Mouse (Mus musculus): ENCODE results near the gene Mip. TPM values are rescaled to one million over a fixed set of nuclear protein-coding genes. Genes with fewer than 3 reads are reported as not detected.
"Not testable (repeated sequence)": the region's sequence is repeated elsewhere in the genome, so short reads cannot be mapped to it uniquely, and the experiment has no call there.

Gene Mip
- total RNA-seq (2022): not detected

GRCm38 (mm10) chr10:128225538-128225937 is at the start of gene Mip:
TSS of gene Mip (plus strand) at chr10:128225838.
- DNase-seq: no peak

GRCm38 (mm10) chr10:128175996-128176755 is 49.5 kb upstream of the Mip start:
- DNase-seq: peak; percentile 44

GRCm38 (mm10) chr10:128177316-128177715 is 48.3 kb upstream of the Mip start:
- no peak for DNase-seq

- peak; percentile 17 for DNase-seq
These were observed 45.6 kb upstream of the Mip start, which contains the start of gene Rbms2 for GRCm38 (mm10) chr10:128179989-128180388. TSS of gene Rbms2 (minus strand) at chr10:128180297.

DNA sequence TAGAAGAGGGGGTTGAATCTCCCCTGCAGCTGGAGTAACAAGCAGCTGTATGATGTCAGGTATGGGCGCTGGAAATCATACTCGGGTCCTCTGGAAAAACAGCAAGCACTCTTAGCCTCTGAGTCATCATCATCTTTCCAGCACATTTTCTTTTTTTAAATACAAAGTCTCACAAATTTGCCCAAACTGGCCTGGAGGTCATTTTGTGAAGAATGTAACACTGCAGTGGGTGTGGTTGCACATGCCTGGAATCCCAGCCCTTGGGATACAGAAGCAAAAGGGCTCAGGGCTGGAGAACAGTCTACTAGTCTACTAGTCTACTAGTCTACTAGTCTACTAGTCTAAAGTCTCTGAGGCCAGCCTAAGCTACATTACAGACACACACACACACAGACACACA is 41.3 kb upstream of the Mip start:
- no peak for DNase-seq

GRCm38 (mm10) chr10:128185277-128185940 is 40.2 kb upstream of the Mip start:
- DNase-seq: no peak

GRCm38 (mm10) chr10:128185959-128186358 is 39.7 kb upstream of the Mip start:
- DNase-seq: peak; percentile 70

DNA sequence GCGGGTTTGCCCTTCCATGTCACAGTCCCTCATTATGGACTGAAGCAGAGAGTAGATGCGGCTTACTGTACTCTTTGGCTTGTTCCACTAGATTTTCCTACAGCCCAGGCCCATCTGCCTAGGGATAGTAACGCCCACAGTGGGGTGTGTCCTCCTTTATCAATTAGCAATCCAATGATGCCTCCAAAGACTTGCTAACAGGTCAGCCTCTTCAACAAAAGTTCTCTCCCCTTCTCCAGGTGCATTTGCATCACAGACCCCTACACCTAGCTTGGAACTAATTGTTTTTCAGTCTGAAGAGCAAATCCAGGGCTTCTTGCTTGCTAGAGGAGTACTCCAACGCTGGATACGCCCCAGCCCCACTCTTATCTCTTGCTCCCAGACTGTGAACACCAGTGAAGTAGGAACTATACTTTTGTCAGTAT is 38.4 kb upstream of the Mip start:
- no peak for DNase-seq

GRCm38 (mm10) chr10:128188242-128188877 is 37.3 kb upstream of the Mip start:
- peak; percentile 55 for DNase-seq

DNA sequence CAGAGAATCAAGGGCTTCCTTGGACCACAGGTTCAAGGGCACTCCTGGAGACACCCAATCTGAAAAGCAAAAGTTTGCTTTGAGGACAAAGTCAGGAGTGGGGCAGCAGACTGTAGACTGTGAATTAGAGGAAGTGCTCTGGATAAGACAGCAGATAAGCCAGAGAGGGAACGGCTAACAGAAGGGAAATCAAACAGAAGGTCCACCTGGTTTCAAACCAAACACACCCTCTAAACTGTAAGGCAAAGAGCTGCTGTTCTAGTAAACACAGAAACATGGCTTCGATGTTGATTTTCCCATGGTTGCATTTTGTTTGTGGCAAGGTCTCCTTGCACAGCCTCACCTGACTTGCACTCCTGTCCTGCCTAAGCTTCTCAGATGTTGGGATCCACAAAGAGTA is 34.2 kb upstream of the Mip start:
- no peak for DNase-seq

DNA sequence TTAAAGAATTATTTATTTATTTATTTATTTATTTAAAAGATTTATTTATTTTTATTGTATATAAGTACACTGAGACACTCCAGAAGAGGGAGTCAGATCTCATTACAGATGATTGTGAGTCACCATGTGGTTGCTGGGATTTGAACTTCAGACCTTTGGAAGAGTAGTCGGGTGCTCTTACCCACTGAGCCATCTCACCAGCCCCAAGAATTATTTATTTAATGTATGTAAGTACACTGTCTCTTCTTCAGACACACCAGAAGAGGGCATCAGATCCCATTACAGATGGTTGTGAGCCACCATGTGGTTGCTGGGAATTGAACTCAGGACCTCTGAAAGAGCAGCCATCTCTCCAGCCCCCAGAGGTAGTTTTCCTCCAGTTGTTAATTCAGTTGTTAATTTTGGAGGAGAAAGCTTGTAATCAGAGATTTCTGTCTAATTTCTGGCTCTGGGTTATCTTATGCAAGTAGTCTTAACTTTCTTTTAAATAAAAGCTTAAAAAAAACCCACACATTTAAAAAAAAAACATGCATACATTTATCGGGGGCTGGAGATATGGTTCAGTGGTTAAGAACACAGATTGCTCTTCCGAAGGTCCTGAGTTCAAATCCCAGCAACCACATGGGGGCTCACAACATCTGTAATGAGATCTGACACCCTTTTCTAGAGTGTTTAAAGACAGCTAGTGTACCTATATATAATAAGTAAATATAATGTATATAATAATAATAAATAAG is 33.4 kb upstream of the Mip start:
- not testable (repeated sequence) for DNase-seq

GRCm38 (mm10) chr10:128193113-128193512 is 32.5 kb upstream of the Mip start:
- no peak for DNase-seq

DNA sequence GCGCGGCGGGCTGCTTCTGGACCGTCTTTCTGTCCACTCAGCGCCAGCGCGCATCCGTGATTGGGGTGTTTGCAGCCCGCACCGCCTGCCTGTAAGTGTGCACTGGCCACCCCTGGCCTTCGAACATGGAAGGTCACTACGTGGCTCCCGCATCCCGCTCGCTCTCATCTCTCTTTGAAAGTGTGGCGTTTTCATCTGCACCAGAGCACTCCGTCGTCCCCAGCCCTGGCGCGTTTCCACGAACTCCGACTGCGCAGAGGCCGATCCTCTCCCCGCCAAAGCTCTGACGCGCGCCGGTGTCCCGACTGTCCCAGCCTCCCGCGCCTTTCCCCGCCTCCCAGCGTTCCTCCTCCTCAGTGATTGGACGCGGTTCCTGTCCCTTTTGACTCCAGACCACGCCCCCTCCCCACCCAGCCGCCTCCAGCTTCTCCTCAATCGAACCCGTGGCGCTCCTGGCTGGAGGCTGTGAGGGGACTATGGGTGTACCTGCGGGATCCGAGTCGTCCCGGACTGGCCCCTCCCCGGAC is 31.6 kb upstream of the Mip start, which contains the start of gene Gls2:
Gene Gls2 (plus strand): TSS at position 434 of the 527 bp plus-strand sequence.
- peak; percentile 97 for DNase-seq

DNA sequence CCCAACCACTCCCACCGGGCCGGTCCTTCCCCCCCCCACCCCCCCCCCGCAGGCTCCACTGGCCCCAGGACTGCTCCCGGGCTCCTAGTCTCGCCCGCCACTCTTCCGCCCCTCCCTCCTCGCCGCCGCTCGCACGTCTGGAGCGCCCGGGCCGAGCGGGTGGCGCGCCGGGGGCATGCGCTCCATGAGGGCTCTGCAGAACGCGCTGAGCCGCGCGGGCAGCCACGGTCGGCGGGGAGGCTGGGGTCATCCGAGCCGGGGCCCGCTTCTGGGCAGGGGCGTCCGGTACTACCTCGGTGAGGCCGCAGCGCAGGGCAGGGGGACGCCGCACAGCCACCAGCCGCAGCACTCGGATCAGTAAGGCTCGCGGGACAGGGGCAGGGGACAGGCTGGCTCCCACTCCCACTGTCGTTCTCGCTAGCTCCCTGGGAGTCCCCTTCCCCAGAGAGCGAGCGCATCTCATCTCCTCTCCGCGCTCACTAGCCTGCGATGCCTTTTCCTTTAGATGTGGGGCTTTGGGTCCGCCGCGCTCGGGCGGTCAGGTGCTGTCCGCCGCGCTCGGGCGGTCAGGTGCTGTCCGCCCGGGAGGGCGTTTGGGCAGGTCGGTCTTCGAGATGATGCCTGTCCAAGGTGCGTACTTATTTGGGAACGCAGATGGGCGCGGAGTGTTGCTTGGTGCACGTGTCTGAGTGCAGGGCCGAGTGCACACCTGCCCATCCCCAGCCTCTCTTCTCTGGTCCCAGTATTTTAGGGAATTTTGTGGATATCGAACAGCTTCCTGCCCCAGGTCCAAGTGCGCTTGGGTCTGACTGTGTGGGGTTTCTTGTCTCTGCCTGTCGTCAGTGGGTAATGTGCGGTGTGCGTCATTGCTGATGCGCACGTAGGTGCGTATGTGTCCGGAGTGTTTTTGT is 30.8 kb upstream of the Mip start:
- no peak for DNase-seq

DNA sequence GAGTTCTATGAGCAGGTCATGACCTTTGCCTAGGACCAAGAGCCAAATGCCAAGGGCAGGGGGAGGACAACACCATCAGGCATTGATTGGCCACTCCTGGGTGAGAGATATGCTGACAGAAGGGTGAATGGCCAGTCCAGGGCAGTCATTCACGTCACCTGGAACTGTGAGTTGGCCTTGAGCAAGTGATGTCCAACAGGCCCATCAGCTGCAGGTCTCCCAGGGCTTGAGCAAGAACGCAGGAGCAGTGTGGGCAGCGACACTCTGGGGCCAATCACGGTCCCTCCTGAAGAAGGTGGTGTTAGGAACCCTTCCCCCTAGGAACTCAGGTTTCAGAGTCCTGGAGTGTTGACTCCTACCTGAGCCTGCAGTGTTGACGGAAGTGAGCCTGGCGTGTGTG is 23.8 kb upstream of the Mip start:
- no peak for DNase-seq

GRCm38 (mm10) chr10:128204941-128205340 is 20.7 kb upstream of the Mip start:
- no peak for DNase-seq

- DNase-seq: no peak
These were observed 17.3 kb upstream of the Mip start for GRCm38 (mm10) chr10:128208326-128208725.

- DNase-seq: no peak
These were observed 16.2 kb upstream of the Mip start for GRCm38 (mm10) chr10:128209311-128210009.

GRCm38 (mm10) chr10:128210131-128210530 is 15.5 kb upstream of the Mip start:
- DNase-seq: no peak

DNA sequence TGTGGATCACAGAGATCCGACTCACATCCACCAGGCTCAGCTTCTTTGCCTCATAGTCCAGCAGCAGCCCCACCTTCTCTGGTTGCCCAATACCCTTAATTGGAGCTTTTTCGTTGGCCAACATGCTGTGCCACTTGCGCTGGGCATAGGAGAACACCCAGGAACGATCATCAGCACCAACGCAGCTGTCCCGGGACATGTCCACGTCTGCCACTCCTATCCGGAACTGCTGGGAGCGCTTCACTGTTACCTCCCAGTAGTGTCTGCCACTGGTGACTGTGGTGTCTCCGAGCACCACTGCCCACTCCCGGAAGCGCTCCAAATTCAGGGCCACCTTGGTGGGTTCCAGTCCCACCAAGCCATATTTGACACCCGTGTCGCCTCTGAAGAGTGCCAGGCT is 14.7 kb upstream of the Mip start:
- DNase-seq: no peak
